Mouse (Mus musculus) stomach, embryonic 16.5 days (tissue): ENCODE results near the gene Gm10226. TPM values are rescaled to one million over a fixed set of nuclear protein-coding genes. Genes with fewer than 3 reads are reported as not detected.

ENCODE experiments used
- polyA plus RNA-seq: library from polyadenylated mRNA; unstranded; fragments of >200 nt; fragmentation: Nextera tagmentation; extraction: Ambion mirVana; gene quantifications from 2 replicates; pipeline ENCODE4 v1.2.1, GENCODE M21; 2015

Gene Gm10226
- polyA plus RNA-seq, 1 experiment from 2014 or later, result 6.8 TPM

Other genes with a start within 250 kb of the Gm10226 start
- gene Zfp51, start 241.5 kb upstream of the Gm10226 start, polyA plus RNA-seq, result 14.5 and 16.8 TPM in 2 replicates
- gene Zfp53, start 202.9 kb upstream of the Gm10226 start, polyA plus RNA-seq, result 13.8 and 14.3 TPM in 2 replicates
- gene Zfp52, start 156.3 kb upstream of the Gm10226 start, polyA plus RNA-seq, result 5.8 and 6.6 TPM in 2 replicates
- gene Zfp948, start 124.9 kb upstream of the Gm10226 start, polyA plus RNA-seq, result 19.0 and 21.3 TPM in 2 replicates
- gene Zfp983, start 41.2 kb upstream of the Gm10226 start, polyA plus RNA-seq, result 3.9 and 5.0 TPM in 2 replicates
- 8.2 and 9.5 TPM in 2 replicates for gene Zfp760, start 15.9 kb downstream of the Gm10226 start, polyA plus RNA-seq
- 6.0 and 6.1 TPM in 2 replicates for gene Zfp229, start 38.9 kb downstream of the Gm10226 start, polyA plus RNA-seq
- gene Zfp820, start 153.9 kb downstream of the Gm10226 start, polyA plus RNA-seq, result 6.7 and 6.9 TPM in 2 replicates
- gene Zfp995, start 218.1 kb downstream of the Gm10226 start, polyA plus RNA-seq, result 7.4 and 8.8 TPM in 2 replicates